Mouse (Mus musculus): ENCODE data around the gene Slc25a47.
"Not testable (repeated sequence)": the region's sequence is repeated elsewhere in the genome, so short reads cannot be mapped to it uniquely, and the experiment has no call there.

The Slc25a47 gene

GRCm38 (mm10) chr12:108826282-108826957 lies 9.4 kb upstream of the Slc25a47 start:
- DNase-seq (ENCODE audit: low spot score in 2 of 2) = no peak

DNA sequence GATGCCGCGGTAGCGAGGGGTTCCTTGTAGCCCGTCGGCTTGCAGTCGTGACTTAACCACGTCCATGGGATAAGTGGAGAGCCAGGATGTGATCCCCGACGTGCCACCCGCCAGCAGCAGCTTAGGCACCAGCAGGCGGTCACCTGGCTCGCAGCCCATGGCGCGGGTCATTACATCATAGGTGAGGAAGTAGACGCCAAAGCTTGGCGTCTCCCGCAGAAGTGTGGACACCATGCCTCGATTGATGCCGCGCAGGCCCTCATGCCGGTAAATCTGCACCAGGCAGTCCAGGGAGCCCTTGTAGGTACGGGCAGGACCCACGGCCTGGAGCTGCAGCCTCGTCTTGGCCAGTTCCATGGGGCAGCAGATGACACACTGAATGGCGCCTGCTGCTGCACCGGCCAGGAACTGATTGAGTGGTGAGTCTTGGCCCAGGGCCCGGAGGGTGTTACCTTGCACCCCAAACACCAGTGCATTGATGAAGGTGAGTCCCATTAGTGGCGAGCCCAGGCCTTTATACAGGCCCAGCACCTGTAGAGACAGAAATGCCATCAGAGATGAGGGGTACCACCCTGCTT lies 8.8 kb upstream of the Slc25a47 start:
- no peak for DNase-seq (ENCODE audit: low spot score in 2 of 2)

- no peak for DNase-seq (ENCODE audit: low spot score in 2 of 2)
These were observed 8.2 kb upstream of the Slc25a47 start for GRCm38 (mm10) chr12:108827641-108828040.

DNA sequence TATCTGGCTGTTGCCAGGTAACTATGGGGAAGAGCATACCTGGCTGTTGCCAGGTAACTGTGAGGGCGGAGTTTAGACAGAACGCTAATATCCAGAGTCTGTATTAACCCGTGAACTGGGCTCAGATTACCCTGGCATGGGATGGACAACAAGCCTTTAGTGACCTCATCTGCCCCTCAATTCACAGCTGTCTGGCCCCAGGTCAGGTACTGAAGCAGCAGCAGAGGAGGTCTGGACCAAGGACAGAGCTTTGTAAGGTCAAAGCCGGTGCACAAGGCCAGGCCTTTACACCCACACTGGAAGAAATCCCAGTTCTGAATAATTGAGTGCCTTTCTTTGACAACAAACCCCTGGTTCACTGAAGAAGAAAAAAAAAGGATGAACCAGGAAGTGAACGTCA lies 6.2 kb upstream of the Slc25a47 start:
- no peak for DNase-seq (ENCODE audit: low spot score in 2 of 2)

GRCm38 (mm10) chr12:108830358-108830757 lies 5.5 kb upstream of the Slc25a47 start:
- DNase-seq (ENCODE audit: low spot score in 2 of 2) = no peak

GRCm38 (mm10) chr12:108831966-108832643 lies 3.7 kb upstream of the Slc25a47 start:
- DNase-seq (ENCODE audit: low spot score in 2 of 2) = peak in 1 of 2 experiments; percentile 56

DNA sequence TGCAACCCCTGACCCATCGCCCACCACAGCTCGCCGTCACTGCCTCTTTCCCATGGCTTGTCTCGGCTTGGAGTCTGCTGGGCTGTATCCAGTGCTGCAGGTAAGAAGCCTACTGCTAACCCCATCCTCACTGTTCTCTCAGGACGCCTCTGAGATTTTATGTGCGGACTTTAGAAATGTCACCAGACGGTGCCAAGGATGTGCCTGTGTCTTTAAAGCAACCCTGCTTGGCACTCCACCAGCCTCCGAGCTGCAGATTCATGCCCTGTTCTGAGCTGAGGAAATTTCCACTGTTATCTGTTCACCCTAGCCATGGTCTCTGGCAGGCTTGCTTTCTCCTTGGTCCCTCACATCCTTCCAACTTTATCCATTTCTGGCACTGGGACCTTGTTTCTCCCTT lies 3.0 kb upstream of the Slc25a47 start:
- DNase-seq (ENCODE audit: low spot score in 2 of 2) = no peak

DNA sequence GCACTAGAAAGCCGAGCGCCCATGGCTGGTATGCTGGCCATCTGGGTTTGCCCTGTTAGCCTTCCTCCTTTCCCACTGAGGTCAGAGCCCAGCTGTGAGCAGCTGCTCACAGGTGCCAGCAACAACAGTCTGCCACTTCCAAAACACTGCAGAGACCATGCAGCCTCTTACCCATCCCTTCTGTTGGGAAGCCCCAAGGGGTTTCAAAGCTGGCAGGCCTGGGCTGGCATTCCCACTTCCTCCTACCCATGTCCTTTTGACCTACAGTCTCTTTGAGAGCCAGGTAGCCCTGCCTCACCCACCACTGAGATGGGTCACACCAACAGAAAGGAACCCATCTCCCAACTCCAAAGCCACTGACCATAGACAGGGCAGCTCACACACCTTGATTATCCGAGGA lies 2.4 kb upstream of the Slc25a47 start:
- no peak for DNase-seq (ENCODE audit: low spot score in 2 of 2)

GRCm38 (mm10) chr12:108834337-108834736 lies 1.5 kb upstream of the Slc25a47 start:
- no peak for DNase-seq (ENCODE audit: low spot score in 2 of 2)

DNA sequence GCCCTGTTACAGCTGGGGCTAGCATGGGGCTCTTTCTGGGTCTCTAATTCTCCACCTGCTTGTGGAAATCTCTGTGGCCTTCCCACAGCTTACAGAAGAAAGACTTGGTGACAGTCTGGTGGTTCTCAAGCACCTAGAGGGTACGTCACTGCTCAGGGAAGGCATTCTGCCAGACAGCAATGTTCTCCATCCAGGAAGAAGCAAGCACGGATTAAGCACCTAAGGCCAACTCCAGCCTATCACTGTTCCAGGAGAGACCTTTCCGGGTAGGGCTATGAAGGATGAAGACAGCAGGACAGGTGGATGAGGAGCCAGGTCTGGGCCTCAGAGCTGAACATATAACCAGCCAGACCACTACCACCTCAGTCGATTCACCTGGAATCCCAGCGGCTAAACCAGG lies 1.1 kb upstream of the Slc25a47 start:
- no peak for DNase-seq (ENCODE audit: low spot score in 2 of 2)

- peak in 1 of 2 experiments; percentile 14 for DNase-seq (ENCODE audit: low spot score in 2 of 2)
These were observed 522 bp upstream of the Slc25a47 start for GRCm38 (mm10) chr12:108835208-108835839.

- no peak for DNase-seq (ENCODE audit: low spot score in 2 of 2)
These were observed 876 bp downstream of the Slc25a47 start for GRCm38 (mm10) chr12:108836722-108837121.

GRCm38 (mm10) chr12:108841181-108841580 lies 5.3 kb downstream of the Slc25a47 start:
- peak; percentile 31 to 70 for DNase-seq (ENCODE audit: low spot score in 2 of 2)

DNA sequence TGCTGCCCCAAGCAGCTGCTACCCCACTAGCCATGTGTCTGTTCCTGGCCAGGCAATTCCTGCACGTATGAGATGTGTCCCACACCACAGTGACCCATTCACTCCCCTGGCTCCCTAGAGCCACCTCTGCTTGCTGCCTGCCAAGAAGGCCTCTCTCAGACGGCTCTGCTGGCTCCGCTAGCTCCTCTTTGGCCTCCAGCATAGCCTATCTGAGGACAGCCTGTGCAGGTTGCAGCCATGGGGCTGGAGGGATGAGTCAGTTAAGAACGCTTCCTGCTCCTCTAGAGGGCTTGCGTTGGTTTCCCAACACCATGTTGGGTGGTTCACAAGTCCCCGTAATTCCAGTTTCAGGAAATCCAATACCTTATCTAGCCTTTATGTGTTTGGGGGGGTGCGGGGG lies 6.8 kb downstream of the Slc25a47 start:
- DNase-seq (ENCODE audit: low spot score in 2 of 2) = no peak

GRCm38 (mm10) chr12:108848033-108848432 lies 12.2 kb downstream of the Slc25a47 start:
- DNase-seq (ENCODE audit: low spot score in 2 of 2) = not testable (repeated sequence)

DNA sequence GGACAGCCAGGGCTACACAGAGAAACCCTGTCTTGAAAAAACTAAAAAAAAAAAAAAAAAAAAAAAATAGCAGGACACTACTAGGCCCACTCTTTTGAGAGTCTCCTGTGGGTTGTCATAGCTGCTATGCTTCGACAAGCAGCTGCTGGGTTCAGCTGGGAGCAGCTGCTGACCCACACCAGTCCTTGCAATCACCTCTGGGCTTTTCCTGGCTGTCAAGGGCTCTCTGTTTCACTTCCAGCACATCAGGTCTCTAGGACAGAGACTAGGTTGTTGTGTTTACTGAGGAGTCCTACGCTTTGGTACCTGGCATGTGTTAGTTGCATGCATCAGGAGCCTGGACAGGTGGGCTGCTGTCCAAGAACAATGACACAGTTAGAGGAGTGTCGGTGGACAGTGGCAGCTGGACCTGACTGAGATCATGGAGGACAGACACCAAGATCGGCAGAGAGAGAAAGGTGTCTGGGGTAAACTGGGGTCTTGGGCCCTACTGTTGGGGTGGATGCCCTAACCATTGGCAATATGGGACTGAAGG lies 13.7 kb downstream of the Slc25a47 start:
- DNase-seq (ENCODE audit: low spot score in 2 of 2) = no peak

- no peak for DNase-seq (ENCODE audit: low spot score in 2 of 2)
These were observed 14.3 kb downstream of the Slc25a47 start for GRCm38 (mm10) chr12:108850129-108850528.

DNA sequence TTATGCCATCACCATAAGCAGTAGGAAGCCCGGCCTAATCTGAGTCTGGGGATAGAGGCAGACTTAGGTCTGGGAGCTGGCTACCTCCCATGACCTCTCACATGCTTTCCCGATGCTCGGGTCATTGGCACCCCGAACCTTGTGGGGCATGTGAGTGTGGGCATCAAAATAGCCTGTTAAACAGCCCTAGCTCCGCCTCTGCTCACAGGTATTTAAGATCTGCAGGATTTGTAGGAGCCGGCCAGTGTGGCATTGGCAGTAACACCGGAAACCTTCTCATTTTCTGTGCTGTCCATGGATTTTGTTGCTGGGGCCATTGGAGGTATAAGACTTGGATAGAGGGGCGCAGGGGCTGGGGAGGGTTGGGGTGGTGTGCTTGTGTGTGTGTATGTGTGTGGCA lies 15.0 kb downstream of the Slc25a47 start:
- DNase-seq (ENCODE audit: low spot score in 2 of 2) = no peak

- DNase-seq (ENCODE audit: low spot score in 2 of 2) = no peak
These were observed 17.0 kb downstream of the Slc25a47 start for GRCm38 (mm10) chr12:108852822-108853221.

- no peak for DNase-seq (ENCODE audit: low spot score in 2 of 2)
These were observed 19.2 kb downstream of the Slc25a47 start for GRCm38 (mm10) chr12:108855081-108855480.

- DNase-seq (ENCODE audit: low spot score in 2 of 2) = no peak
These were observed 20.3 kb downstream of the Slc25a47 start for GRCm38 (mm10) chr12:108856186-108856585.

GRCm38 (mm10) chr12:108857109-108857508 lies 21.3 kb downstream of the Slc25a47 start:
- no peak for DNase-seq (ENCODE audit: low spot score in 2 of 2)

Measured in urinary bladder, adult 18-20 months (tissue).